Mouse (Mus musculus) heart, embryonic 15.5 days (tissue): ENCODE data around the gene Rab2b. TPM values are rescaled to one million over a fixed set of nuclear protein-coding genes. Genes with fewer than 3 reads are reported as not detected.
"Not testable (repeated sequence)": the region's sequence is repeated elsewhere in the genome, so short reads cannot be mapped to it uniquely, and the experiment has no call there.

ENCODE experiments used
- ATAC-seq: fragments of 200-750 bp; cut with Nextera tagmentation; replicated peaks from 2 replicates; pipeline ENCODE4 v1.8.0; 2017; ENCODE audit warnings: low read depth, moderate TSS enrichment; ENCODE audit not compliant: insufficient number of reproducible peaks, insufficient read depth, low FRiP score
- H3K27ac ChIP-seq: fragments of 300-500 bp; sonication (generic); 2 replicates; pipeline ENCODE4 v1.5.1; 2015; ENCODE audit warnings: mild to moderate bottlenecking, inconsistent platforms
- H3K27me3 ChIP-seq: fragments of 300-500 bp; sonication (generic); 2 replicates; pipeline ENCODE4 v1.6.1; 2015; ENCODE audit warnings: inconsistent platforms
- H3K36me3 ChIP-seq: fragments of 300-500 bp; sonication (generic); 2 replicates; pipeline ENCODE4 v1.6.1; 2015; ENCODE audit warnings: mild to moderate bottlenecking, inconsistent platforms
- H3K4me1 ChIP-seq: fragments of 300-500 bp; sonication (generic); replicated peaks from 2 replicates; pipeline ENCODE4 v1.6.1; 2015; ENCODE audit warnings: inconsistent platforms
- H3K4me2 ChIP-seq: fragments of 300-500 bp; sonication (generic); 2 replicates; pipeline ENCODE4 v1.6.1; 2015; ENCODE audit warnings: inconsistent platforms, mild to moderate bottlenecking, moderate library complexity
- H3K4me3 ChIP-seq: fragments of 300-500 bp; sonication (generic); 2 replicates; pipeline ENCODE4 v1.5.1; 2015; ENCODE audit warnings: mild to moderate bottlenecking, inconsistent platforms
- H3K9ac ChIP-seq: fragments of 300-500 bp; sonication (generic); 2 replicates; pipeline ENCODE4 v1.6.1; 2015; ENCODE audit warnings: mild to moderate bottlenecking, inconsistent platforms
- H3K9me3 ChIP-seq: fragments of 300-500 bp; sonication (generic); replicated peaks from 2 replicates; pipeline ENCODE4 v1.6.1; 2016; ENCODE audit warnings: inconsistent platforms
- WGBS: fragments of 180-500 bp; shearing (Covaris S2); methylation state at CpG from one replicate; pipeline ENCODE4 v1.1.7; 2015; ENCODE audit warnings: mixed read lengths; 5-methylcytosine and 5-hydroxymethylcytosine counted together
- polyA plus RNA-seq: library from polyadenylated mRNA; unstranded; fragments of >200 nt; fragmentation: Nextera tagmentation; extraction: Ambion mirVana; gene quantifications from 2 replicates; pipeline ENCODE4 v1.2.1, GENCODE M21; 2015

Gene Rab2b
- polyA plus RNA-seq, 1 experiment from 2014 or later: 12.8 TPM

GRCm38 (mm10) chr14:52313931-52314807, 34.8 kb upstream of the Rab2b start:
- ATAC-seq: no peak
- H3K9me3 ChIP-seq: no peaks in the 10 kb centered on the region
- H3K27me3 ChIP-seq: no peaks in the 10 kb centered on the region
- no peak overlapping the region for H3K9ac ChIP-seq
- 80% methylated on average over 26 of the region's 26 CpGs for WGBS
- peaks cover 31% of the 10 kb centered on the region for H3K36me3 ChIP-seq
- H3K4me1 ChIP-seq: peaks cover 24% of the 10 kb centered on the region
- H3K4me2 ChIP-seq: peak overlapping the region; percentile 78
- no peak overlapping the region for H3K27ac ChIP-seq
- H3K4me3 ChIP-seq: peak overlapping the region; percentile 93; the same call in 1 of the 2 replicates

- 90% methylated on average over 2 of the region's 2 CpGs for WGBS
- Histone ChIP-seq H3K27ac (no peak overlapping the region), H3K9ac (no peak overlapping the region), H3K9me3 (no peaks in the 10 kb centered on the region), H3K36me3 (peaks cover 31% of the 10 kb centered on the region), H3K4me2 (no peak overlapping the region), H3K4me3 (no peak overlapping the region), H3K4me1 (peaks cover 21% of the 10 kb centered on the region), H3K27me3 (no peaks in the 10 kb centered on the region)
- ATAC-seq: no peak
Measured at GRCm38 (mm10) chr14:52310906-52311305, 31.6 kb upstream of the Rab2b start.

GRCm38 (mm10) chr14:52310343-52310742, 31.0 kb upstream of the Rab2b start:
- not testable (repeated sequence) for H3K4me2 ChIP-seq, H3K4me3 ChIP-seq, H3K9me3 ChIP-seq, ATAC-seq, H3K27me3 ChIP-seq, H3K27ac ChIP-seq, H3K9ac ChIP-seq
- H3K4me1 ChIP-seq: peaks cover 20% of the 10 kb centered on the region
- peaks cover 31% of the 10 kb centered on the region for H3K36me3 ChIP-seq
- WGBS: 89% methylated on average over 6 of the region's 6 CpGs

GRCm38 (mm10) chr14:52306100-52306499, 26.8 kb upstream of the Rab2b start:
- Histone ChIP-seq H3K27me3 (no peaks in the 10 kb centered on the region), H3K4me3 (no peak overlapping the region), H3K4me1 (peaks cover 4% of the 10 kb centered on the region), H3K9me3 (no peaks in the 10 kb centered on the region), H3K4me2 (no peak overlapping the region), H3K36me3 (peaks cover 4% of the 10 kb centered on the region; the same call in 1 of the 2 replicates), H3K27ac (no peak overlapping the region), H3K9ac (no peak overlapping the region)
- no peak for ATAC-seq
- WGBS: 95% methylated on average over 2 of the region's 2 CpGs

GRCm38 (mm10) chr14:52304644-52305271, 25.4 kb upstream of the Rab2b start, which contains the start of gene Mettl3:
Gene Mettl3 (minus strand): TSS chr14:52305128.
- H3K27ac ChIP-seq: peak within 1 kb of the TSS; percentile 90
- H3K9ac ChIP-seq: peak within 1 kb of the TSS; percentile 64
- no peaks in the 10 kb centered on the region for H3K27me3 ChIP-seq
- WGBS: under 1% methylated on average over 46 of the region's 46 CpGs
- ATAC-seq: peak; percentile 93
- peaks cover 7% of the 10 kb centered on the region for H3K36me3 ChIP-seq
- H3K4me3 ChIP-seq: peak within 1 kb of the TSS; percentile 69
- peaks cover 4% of the 10 kb centered on the region for H3K4me1 ChIP-seq
- H3K9me3 ChIP-seq: no peaks in the 10 kb centered on the region
- H3K4me2 ChIP-seq: peak within 1 kb of the TSS; percentile 69

- H3K9ac ChIP-seq, H3K4me1 ChIP-seq, H3K4me3 ChIP-seq, H3K27ac ChIP-seq, ATAC-seq, H3K9me3 ChIP-seq, H3K27me3 ChIP-seq, H3K4me2 ChIP-seq: not testable (repeated sequence)
- 95% methylated on average over 3 of the region's 3 CpGs for WGBS
- peaks cover 17% of the 10 kb centered on the region for H3K36me3 ChIP-seq
Measured at GRCm38 (mm10) chr14:52303517-52303916, 24.2 kb upstream of the Rab2b start.

GRCm38 (mm10) chr14:52295558-52296264, 16.4 kb upstream of the Rab2b start:
- Histone ChIP-seq H3K27ac (no peak overlapping the region), H3K36me3 (peaks cover 86% of the 10 kb centered on the region), H3K27me3 (no peaks in the 10 kb centered on the region), H3K4me3 (no peak overlapping the region), H3K4me2 (no peak overlapping the region), H3K4me1 (no peaks in the 10 kb centered on the region), H3K9ac (no peak overlapping the region), H3K9me3 (no peaks in the 10 kb centered on the region)
- 66% methylated on average over 6 of the region's 6 CpGs for WGBS
- ATAC-seq: no peak

GRCm38 (mm10) chr14:52284191-52284590, 4.8 kb upstream of the Rab2b start:
- Histone ChIP-seq H3K27ac (no peak overlapping the region), H3K4me1 (peaks cover 7% of the 10 kb centered on the region), H3K9me3 (no peaks in the 10 kb centered on the region), H3K27me3 (no peaks in the 10 kb centered on the region), H3K4me2 (no peak overlapping the region), H3K4me3 (no peak overlapping the region), H3K36me3 (peaks cover 30% of the 10 kb centered on the region), H3K9ac (no peak overlapping the region)
- WGBS: 80% methylated on average over 3 of the region's 3 CpGs
- ATAC-seq: no peak

GRCm38 (mm10) chr14:52283629-52284028, 4.3 kb upstream of the Rab2b start:
- H3K4me3 ChIP-seq: no peak overlapping the region
- ATAC-seq: no peak
- 88% methylated on average over 5 of the region's 5 CpGs for WGBS

GRCm38 (mm10) chr14:52279747-52280120, 389 bp upstream of the Rab2b start:
- H3K9ac ChIP-seq: peak overlapping the region; percentile 85
- no peaks in the 10 kb centered on the region for H3K9me3 ChIP-seq
- peaks cover 8% of the 10 kb centered on the region for H3K36me3 ChIP-seq
- peak overlapping the region; percentile 90 for H3K27ac ChIP-seq
- peak overlapping the region; percentile 96 for H3K4me3 ChIP-seq
- no peak; the same call in 1 of the 2 replicates for ATAC-seq
- H3K4me1 ChIP-seq: peaks cover 11% of the 10 kb centered on the region
- H3K27me3 ChIP-seq: no peaks in the 10 kb centered on the region
- under 1% methylated on average over 21 of the region's 21 CpGs for WGBS
- peak overlapping the region; percentile 75 for H3K4me2 ChIP-seq

More at GRCm38 (mm10) chr14:52283629-52284028, 4.3 kb upstream of the Rab2b start:
- H3K4me2 ChIP-seq: no peak overlapping the region
- no peaks in the 10 kb centered on the region for H3K9me3 ChIP-seq
- no peak overlapping the region for H3K9ac ChIP-seq
- no peaks in the 10 kb centered on the region for H3K27me3 ChIP-seq
- H3K27ac ChIP-seq: no peak overlapping the region
- H3K4me1 ChIP-seq: peaks cover 7% of the 10 kb centered on the region
- H3K36me3 ChIP-seq: peaks cover 27% of the 10 kb centered on the region

GRCm38 (mm10) chr14:52277210-52277609, 2.1 kb downstream of the Rab2b start:
- Histone ChIP-seq H3K9ac (no peak overlapping the region), H3K9me3 (no peaks in the 10 kb centered on the region), H3K4me1 (peaks cover 11% of the 10 kb centered on the region), H3K4me3 (no peak overlapping the region), H3K4me2 (no peak overlapping the region), H3K36me3 (peaks cover 16% of the 10 kb centered on the region), H3K27ac (no peak overlapping the region), H3K27me3 (no peaks in the 10 kb centered on the region)
- 81% methylated on average over 4 of the region's 4 CpGs for WGBS
- no peak for ATAC-seq
